Mouse (Mus musculus) ZHBTc4 (cell line): Measurements from ENCODE around the gene Gm40460.
A peak's percentile ranks its signal among the peaks of the same experiment; 100 is the strongest.
"Not testable (repeated sequence)": the region's sequence is repeated elsewhere in the genome, so short reads cannot be mapped to it uniquely, and the experiment has no call there.

Experiments used
- DNase-seq: peaks from one replicate; pipeline ENCODE4 v3.0.0-alpha.2; 2011; ENCODE audit warnings: low read depth, low spot score

Gene Gm40460

DNA sequence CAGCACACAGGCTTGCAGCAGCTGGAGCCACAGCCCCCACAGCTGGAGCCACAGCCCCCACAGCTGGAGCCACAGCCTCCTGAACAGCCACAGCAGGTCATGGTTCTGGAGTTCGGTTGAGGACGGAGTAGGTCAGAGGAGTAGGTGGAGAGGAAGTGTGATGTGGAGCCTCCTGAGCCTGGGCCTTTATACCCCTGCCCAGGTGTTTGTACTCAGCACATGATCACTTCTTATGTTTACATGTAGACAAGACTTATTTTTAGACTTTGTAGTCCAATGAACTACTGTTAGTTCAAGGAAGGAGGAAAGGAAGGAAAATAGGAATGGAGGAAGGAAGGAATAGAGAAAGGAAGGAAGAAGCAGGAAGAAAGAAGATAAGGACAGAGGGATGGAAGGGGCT is at the start of gene Gm40460:
TSS of gene Gm40460 (minus strand) at position 101 of the 400 bp plus-strand sequence.
- DNase-seq = no peak

DNA sequence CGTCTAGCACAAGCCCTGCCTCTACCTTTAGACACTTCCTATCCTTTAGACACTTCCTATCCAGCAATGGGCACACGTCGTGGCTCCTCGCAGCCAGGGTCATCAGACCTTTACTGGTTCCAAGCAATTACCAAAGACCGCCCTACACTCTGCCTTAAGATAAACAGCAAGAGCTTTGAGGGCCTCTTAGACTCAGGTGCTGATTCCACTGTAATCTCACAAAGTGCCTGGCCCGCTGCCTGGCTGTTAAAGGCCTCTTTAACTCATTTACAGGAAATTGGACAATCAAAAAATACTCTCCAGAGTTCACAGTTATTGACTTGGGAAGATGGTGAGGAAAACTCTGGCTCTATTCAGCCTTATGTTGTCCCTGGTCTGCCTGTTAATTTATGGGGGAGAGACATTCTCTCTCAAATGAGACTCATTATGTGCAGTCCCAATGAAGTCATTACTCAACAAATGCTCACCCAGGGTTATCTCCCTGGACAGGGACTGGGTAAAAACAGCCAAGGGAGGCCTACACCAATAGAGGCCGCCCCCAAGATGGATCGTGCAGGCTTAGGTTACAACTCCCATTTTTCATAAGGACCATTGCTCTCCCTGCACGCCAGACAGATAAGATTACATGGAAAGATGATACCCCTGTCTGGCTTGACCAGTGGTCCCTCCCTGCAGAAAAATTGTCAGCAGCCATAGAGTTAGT is 45.2 kb upstream of the Gm40460 start:
- DNase-seq = not testable (repeated sequence)

DNA sequence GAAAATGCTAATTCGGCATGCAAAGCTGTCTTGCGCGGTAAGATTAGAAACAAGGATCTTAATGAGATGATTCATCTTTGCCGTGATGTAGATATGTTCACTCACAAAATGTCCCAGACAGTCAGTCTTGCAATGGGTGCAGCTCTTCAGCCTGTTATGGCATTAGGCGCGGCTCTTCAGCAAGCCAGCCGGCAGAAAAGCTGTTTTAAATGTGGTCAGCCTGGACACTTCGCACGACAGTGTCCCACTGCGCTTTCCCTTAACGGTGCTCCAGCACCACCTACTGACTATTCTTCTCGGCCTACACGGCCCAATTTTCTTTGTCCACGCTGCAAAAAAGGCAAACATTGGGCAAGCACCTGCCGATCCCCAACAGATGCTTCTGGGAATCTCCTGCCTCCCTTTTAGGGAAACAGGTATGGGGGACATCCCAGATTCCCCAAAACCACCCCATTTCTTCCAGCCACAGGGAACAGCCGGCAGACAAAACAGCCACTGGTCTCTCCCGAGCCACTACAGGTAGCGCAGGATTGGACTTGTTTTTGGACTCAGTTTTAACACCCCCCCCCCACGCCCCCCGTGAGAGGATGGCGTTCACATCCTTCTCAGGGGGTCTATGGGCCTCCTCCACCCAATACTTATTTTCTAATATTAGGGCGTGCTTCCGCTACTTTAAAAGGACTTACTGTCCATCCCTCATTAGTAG is 44.4 kb upstream of the Gm40460 start:
- peak; percentile 2 for DNase-seq

DNA sequence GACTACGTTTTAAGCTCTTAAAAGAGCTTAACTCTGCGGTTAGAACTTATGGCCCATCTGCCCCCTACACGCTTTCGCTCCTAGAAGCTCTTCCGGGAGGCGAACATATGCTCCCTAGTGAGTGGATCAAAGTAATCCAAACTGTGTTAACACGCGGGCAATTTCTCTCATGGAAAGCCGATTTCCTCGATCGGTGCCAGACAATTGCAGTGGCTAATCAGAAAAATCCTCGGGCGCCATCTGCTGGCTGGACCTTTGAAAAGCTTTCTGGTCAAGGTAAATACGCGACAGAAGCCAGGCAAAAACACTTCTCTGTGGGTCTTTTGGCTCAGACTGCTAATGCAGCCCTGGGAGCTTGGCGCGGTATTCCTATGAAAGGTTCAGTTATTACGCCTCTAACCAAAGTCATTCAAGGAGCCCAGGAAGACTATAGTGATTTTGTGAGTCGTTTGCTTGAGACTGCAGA is 43.8 kb upstream of the Gm40460 start:
- peak; percentile 94 for DNase-seq

DNA sequence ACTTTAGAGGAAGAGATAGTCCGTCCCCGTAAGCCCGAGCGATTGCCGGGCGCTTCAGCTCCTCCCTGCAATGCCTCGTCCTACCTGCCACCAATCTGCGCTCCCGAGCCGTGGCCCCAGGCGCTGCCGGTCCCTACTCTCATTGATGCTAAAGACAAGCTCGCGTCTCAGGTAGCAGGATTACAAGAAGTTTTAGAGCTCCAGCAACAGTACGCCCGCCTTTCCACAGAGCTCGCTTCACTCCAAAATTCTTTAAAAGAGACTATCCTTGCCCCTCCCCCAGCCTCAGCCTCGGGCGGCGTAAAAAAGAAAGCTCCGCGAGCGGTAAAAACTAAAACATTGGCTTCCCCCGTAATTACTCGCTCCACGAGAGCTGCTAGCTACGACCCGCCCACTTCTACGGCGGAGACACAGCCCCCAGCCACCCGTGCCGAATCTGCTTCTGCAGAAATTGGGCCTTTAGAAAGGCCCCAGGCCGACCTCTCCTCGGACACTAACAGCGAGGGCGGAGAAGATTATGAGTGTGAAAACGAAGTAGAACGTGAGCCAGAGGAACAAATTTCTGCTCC is 43.2 kb upstream of the Gm40460 start:
- DNase-seq = peak; percentile 90

DNA sequence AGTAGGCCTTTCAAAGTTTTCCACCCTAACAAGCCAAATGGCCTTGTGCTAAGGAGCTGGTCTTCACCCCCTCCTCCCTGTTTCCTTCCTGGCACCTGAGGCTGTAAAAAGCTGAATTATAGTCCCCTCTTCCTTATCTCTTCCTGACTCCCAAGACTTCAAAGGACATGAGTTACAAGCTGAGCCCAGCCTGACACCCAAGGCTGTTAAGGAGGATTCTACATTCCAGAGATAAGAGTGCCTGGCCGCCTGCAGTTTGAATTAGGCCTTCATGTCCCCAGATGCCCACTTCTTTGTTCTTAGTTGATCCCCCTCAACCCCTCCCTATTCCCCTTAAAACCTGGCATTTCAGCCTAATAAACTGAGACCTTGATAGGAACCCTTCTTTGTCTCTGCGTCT is 42.0 kb upstream of the Gm40460 start:
- DNase-seq = not testable (repeated sequence)

DNA sequence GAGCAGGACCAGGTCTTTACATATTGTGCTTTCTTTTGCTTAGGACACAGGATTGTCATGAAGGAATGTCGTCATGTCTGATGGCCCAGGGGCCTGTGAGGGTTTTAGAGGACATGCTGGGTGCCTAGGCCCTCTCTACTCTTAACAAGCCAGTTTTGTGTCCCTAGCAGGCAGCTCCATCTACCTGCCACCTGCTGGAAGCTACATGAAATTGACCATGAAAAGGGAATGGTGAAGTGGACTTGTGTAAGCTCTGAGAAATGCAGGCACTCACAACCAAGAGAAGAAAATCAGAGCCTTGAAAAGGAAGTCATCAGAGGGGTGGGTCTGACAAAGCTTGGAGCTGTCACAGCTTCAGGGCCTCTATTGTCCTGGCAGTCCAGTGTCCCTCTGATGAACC is 38.4 kb upstream of the Gm40460 start:
- peak; percentile 22 for DNase-seq

DNA sequence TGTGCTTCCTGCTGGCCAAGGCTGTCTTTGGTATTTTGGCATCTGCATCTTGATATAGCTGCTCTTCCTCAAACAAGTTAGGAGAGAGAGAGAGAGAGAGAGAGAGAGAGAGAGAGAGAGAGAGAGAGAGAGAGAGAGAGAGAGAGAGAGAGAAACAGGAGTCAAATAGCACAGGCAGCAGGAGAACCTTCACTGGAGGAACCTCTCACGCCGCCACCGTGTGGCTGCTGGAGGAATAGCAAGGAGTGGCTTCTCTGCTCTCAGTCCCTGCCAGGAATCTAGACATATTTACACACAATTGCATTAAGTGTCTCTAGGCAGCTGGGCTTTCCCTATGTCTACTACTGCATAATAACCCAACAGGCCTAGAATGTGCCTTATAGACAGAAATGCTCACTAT is 37.3 kb upstream of the Gm40460 start:
- peak; percentile 62 for DNase-seq

DNA sequence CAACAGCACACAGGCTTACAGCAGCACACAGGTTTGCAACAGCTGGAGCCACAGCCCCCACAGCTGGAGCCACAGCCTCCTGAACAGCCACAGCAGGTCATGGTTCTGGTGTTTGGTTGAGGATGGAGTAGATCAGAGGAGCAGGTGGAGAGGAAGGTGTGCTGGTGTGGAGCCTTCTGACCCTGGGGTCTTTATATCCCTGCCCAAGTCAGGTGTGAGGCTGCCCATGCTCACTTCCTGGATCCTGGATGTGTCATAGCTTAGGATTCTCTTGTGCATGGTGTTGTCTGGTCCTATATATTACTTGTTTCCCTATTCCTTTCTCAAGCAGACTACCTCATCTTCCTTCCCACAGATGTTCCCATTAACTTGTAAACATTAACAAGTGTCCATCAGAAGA is 33.4 kb upstream of the Gm40460 start, which contains the start of gene Gm4559:
TSS of gene Gm4559 (minus strand) at position 101 of the 400 bp plus-strand sequence.
- not testable (repeated sequence) for DNase-seq

DNA sequence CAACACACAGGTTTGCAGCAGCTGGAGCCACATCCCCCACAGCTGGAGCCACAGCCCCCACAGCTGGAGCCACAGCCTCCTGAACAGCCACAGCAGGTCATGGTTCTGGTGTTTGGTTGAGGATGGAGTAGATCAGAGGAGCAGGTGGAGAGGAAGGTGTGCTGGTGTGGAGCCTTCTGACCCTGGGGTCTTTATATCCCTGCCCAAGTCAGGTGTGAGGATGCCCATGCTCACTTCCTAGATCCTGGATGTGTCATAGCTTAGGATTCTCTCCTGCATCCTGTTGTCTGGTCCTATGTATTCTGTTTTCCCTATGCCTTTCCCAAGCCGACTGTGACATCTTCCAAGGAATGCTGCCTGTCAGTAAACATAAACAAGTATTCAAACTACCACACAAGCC is 17.4 kb upstream of the Gm40460 start, which contains the start of gene Gm2431:
TSS of gene Gm2431 (minus strand) at position 101 of the 400 bp plus-strand sequence.
- not testable (repeated sequence) for DNase-seq

DNA sequence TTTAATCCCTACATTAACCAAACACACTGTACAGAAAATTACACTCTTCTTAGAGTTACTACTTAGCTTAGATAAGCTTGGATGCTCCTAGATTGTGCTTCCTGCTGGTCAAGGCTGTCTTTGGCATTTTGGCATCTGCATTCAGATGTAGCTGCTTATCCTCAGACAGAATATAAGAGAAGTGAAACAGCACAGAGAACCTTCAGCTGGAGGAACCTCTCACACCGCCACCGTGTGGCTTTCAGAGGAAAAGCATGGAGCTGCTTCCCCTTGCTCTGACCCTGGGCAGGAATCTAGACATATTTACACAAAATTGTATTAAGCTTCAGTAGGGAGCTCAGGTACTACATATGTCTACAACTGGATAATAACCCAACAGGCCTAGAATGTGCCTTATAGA is 14.6 kb upstream of the Gm40460 start:
- DNase-seq = peak; percentile 48

DNA sequence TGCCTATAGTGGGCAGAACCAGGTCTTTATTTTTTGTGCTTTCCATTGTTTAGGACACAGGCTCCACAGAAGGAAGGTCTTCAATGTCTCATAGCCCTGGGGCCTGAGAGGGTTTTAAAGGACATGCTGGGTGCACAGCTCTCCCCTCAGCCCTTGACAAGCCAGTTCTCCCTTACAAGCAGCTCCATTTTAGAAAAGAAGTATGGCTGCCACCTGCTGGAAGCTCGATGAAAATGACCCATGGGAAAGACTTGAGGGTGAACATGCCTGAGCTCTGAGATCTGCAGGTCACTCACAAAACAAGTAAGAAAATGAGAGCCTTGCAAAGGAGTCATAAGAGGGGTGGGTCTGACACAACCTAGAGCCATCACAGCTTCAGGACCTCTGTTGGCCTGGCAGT is 8.9 kb upstream of the Gm40460 start:
- DNase-seq = peak; percentile 62

DNA sequence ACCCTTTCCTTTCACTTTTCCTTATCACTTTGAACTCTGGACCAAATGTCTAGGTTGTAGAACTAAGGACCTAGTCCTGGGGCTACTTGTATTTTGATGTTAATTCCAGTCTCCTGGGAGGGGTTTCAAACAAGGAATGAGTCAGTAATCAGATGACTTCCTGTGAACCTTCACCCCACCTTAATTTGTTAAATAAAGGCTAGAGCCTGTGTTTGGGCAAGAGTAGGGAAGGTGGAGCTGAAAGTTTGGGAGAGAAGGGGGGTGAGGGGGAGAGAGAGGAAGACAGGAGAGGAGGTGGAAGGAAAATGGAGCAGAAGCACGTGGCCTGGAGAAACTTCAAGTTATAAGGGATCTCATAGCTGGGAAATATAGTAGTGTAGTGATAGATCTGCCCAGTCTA is 9.3 kb downstream of the Gm40460 start:
- DNase-seq = peak; percentile 91

DNA sequence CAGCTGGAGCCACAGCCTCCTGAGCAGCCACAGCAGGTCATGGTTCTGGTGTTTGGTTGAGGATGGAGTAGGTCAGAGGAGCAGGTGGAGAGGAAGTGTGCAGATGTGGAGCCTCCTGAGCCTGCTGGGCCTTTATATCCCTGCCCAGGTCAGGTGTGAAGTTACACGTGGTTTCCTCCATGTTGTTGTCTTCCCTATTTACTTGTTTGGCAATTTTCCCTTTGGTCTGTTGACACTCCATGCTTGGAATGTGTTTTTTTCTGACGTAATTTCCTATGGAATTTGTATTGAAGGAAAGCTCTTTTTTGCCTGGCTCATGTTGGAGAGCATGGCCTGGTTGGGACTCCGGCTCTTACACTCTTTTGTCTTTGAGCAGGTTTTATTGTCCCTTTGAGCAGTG is 11.0 kb downstream of the Gm40460 start, which contains the start of gene Krtap5-5:
TSS of gene Krtap5-5 (minus strand) at position 101 of the 400 bp plus-strand sequence.
- not testable (repeated sequence) for DNase-seq

DNA sequence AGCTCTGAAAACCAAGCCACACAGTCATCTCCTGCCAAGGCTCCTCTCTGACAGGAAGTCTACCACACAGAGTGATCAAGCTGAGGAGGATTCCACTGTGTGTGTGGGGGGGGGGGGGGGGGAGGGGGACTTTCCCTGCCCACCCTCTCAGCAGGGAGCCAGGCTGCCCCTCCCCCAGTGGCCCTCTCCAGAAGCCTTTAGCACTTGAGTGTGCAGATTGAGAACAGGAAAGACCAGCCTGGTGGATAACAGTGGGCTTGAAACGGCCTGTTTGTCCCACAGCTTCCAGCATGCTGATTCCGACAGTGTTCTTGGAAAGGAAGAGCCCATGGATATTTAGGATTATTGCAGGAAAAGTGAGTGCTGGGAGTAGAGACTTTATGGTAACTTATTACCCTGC is 16.4 kb downstream of the Gm40460 start:
- peak; percentile 19 for DNase-seq

DNA sequence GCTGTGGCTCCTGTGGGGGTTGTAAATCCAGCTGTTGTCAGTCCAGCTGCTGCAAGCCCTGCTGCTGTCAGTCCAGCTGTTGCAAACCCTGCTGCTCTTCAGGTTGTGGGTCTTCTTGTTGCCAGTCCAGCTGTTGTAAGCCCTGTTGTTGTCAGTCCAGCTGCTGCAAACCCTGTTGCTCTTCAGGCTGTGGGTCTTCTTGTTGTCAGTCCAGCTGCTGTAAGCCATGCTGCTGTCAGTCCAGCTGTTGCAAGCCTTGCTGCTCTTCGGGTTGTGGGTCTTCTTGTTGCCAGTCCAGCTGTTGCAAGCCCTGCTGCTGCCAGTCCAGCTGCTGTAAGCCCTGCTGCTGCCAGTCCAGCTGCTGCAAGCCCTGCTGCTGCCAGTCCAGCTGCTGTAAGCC is 28.7 kb downstream of the Gm40460 start:
- not testable (repeated sequence) for DNase-seq

DNA sequence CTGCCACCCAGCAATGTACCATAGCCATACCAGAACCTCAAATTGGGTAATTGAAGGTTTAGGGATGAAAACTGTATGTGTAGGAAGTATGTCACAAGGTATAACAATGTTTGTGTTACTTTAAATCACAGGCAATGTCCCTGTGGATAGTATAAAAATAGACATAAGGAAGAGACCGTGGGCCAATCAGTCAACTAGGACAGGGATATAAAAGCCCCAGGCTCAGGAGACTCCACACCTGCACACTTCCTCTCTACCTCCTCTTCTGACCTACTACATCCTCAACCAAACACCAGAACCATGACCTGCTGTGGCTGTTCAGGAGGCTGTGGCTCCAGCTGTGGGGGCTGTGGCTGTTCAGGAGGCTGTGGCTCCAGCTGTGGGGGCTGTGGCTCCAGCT is 29.3 kb downstream of the Gm40460 start, which contains the start of gene Gm7579:
TSS of gene Gm7579 (plus strand) at position 301 of the 400 bp plus-strand sequence.
- DNase-seq = no peak

DNA sequence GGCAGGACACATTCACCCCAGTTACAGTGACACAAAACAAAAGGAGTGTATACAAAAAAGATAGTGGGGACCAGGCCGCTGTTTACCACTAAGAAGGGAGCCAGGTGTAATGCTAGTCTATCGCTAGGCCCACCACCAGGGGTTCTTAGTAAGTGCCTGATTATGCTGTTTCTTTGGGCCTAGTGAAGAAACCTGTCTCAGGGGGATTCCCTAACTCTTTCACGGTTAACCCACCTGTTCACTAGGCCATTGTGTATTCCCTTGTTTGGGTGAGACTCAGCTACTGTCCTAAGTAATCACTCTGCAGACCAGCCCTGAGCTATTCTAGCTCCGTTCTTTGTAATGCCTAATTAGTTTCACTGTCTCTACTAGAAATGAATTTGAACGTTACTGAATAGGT is 34.0 kb downstream of the Gm40460 start:
- DNase-seq = peak; percentile 59

DNA sequence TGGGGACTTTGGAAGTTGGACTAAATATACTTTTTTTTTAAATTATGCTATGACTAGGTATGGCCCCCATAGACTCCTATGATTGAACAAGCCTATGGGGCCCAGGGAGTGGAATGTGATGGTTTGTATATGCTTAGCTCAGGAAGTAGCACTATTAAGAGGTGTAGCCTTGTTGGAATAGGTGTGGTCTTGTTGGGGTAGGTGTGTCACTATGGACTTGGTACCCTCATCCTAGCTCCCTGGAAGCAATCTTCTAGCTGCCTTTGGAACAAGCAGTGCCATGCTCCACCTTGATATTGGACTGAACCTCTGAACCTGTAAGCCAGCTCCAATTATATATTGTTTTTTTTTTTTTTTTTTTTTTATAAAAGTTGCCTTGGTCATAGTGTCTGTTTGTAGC is 35.4 kb downstream of the Gm40460 start:
- DNase-seq = no peak

DNA sequence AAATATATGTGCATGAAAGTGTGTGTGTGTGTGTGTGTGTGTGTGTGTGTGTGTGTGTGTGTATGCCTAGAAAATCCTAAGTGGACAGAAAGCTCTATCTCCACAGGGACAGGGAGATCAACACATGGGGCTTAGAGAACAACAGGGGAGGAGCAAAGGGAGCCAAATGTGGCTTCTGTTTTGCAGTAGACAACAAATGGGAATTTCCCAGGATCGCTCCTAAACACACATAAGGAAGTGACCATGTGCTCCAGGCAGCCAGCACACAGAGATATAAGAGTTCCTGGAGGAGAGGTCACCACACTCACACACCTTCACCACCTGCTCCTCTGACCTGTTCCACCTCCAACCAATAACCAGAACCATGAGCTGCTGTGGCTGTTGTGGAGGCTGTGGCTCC is 39.8 kb downstream of the Gm40460 start, which contains the start of gene Krtap5-3:
TSS of gene Krtap5-3 (plus strand) at position 301 of the 400 bp plus-strand sequence.
- no peak for DNase-seq

DNA sequence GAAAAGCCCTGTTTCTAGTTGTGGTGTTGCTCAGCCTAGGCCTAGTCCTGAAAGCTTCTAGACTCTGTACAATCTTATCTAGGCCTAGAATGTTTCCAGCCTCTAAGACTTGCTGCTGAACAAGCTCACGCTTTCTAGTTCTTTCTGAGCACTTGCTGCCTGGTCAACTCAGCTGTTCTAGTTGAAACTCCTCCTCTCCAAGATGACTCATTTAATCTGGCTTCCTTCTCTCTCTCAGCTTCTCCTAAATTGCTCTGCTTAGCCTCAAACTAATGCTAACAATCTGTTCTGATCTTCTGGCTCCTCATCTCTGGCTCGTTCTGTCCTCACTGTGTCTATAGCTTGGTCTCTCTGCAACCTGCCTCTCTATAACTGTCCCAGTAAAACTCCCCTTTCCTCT is 42.1 kb downstream of the Gm40460 start:
- no peak for DNase-seq
